Mouse (Mus musculus): Measurements from ENCODE around the gene Tnfrsf18.

Gene Tnfrsf18

DNA sequence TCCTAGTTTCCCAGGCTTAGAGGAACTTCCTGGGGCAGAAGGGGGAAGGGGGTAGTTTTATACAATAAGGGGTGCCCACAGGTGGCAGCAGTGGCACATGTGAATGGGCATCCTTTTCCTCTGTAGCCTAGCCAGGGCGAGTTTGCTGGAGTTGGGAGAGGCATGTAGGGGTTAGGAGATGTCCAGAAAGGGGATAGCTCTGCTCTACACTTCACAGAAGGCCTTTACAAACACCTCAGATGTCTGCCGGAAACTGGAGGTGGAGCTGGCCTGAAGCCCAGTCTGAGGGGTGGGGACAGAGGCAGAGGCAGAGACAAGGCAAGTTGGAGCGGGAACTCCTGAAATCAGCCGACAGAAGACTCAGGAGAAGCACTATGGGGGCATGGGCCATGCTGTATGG lies at the start of gene Tnfrsf18:
Tnfrsf18 (plus strand) TSS at position 152 of the 400 bp plus-strand sequence.
- DNase-seq, result peak; percentile 30

DNA sequence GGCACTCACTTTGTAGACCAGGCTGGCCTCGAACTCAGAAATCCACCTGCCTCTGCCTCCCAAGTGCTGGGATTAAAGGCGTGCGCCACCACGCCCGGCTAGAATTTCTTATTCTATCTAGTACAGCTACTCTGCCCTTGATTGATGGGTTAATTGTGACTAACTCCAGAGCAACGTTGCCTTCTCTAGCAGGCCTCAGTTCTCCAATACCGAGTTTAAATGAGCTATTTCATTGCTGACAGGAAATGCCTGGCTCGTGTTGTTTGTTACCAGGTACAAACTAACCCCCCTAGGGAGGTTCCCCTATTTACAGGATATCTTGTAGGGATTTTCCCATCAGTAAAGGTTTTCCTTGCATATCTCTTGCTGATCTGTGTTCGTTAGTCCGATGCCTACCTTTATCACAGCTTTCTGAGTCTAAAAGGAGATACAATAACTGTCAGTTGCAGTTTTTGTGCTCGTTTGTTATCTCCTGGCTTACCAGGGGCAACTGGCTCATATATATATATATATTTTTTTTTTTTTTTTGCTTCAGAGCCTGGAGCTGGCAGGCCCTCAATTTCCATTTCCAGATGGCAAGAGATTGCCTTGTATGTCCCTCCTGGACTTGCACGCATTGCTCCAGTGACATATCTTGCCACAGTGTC lies 44.4 kb upstream of the Tnfrsf18 start:
- no peak for DNase-seq

GRCm38 (mm10) chr4:155983788-155984187 lies 42.2 kb upstream of the Tnfrsf18 start:
- DNase-seq, result no peak

DNA sequence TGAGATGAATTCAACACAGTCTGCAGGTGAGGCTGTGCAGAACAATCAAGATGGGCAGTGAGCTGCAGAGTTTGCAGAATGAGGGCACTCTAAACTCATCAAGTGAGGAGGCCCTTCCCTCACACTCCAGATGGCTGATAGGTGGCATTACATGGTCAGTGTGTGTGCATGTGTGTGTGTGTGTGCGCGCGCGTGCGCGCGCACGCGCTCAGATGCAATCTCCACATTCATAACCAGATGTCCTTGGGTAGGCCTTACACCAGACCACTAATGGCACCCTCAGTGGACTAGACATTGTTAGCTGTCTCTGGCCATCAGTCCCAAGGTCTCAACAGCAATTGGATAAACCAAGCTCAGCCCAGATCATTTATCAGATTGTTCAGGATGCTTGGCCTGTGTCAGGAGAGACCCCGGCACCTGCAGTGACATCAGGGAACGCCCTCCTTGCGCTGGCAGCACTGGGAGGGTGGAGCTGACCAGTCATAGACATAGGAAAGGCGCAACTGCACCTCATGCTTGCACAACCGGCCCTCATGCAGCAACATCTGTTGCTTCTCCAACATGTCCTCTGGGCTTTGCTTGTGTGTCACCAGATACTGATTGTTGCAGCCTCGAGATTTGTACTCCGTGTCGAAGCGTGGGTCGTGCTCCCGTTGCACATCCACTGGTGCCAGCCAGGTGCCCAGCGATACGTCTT lies 34.6 kb upstream of the Tnfrsf18 start:
- peak; percentile 11 for DNase-seq

GRCm38 (mm10) chr4:155991908-155992230 lies 34.1 kb upstream of the Tnfrsf18 start:
- DNase-seq, result peak; percentile 61

GRCm38 (mm10) chr4:155992241-155992905 lies 33.6 kb upstream of the Tnfrsf18 start, which contains the start of the genes B3galt6 and Sdf4:
TSS of gene B3galt6 (minus strand) at chr4:155992649.
TSS of gene Sdf4 (plus strand) at chr4:155992872.
- DNase-seq, result peak; percentile 89

GRCm38 (mm10) chr4:155992906-155993547 lies 32.9 kb upstream of the Tnfrsf18 start:
- DNase-seq, result peak; percentile 96

GRCm38 (mm10) chr4:155993606-155994005 lies 32.4 kb upstream of the Tnfrsf18 start:
- DNase-seq, result no peak

GRCm38 (mm10) chr4:156004109-156004508 lies 21.9 kb upstream of the Tnfrsf18 start:
- no peak for DNase-seq

DNA sequence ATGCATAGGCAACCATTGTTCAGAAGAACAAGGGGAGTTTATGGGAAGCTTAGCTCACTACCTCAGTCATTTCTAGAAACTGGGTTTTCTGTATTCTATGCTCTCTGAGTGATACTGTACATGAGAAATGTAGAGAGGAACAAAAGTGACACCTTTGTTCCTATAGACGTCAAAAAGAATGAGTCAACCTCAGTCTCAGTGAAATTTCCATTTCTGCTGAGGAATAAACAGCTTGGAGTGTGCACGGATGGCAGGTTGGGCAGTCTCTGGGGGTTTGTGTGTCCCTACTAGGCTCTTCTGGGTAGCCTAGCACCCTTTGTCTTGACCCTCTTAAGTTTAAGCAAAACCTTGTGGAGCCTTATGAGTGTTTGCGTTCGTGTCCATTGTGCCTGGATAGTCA lies 17.6 kb upstream of the Tnfrsf18 start:
- DNase-seq, result no peak

DNA sequence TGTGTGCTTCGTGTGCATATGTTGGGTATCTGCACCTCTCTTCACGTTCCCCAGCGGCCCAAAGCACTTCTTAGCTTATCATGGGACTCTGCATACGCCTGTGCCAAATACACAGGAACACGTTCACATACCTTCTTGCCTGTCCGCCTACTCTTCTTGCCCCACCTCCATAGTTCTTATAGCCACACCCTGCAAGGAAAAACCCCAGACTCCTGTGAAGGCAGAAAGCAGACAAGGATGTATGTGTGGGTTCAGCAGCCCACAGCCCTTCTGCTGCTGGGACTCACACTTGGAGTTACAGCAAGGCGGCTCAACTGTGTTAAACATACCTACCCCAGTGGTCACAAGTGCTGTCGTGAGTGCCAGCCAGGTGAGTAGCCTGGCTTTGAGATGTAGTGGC lies 12.3 kb upstream of the Tnfrsf18 start, which contains the start of gene Tnfrsf4:
Tnfrsf4 (plus strand) TSS at position 207 of the 400 bp plus-strand sequence.
- peak; percentile 23 for DNase-seq

GRCm38 (mm10) chr4:156014436-156014835 lies 11.5 kb upstream of the Tnfrsf18 start:
- no peak for DNase-seq

DNA sequence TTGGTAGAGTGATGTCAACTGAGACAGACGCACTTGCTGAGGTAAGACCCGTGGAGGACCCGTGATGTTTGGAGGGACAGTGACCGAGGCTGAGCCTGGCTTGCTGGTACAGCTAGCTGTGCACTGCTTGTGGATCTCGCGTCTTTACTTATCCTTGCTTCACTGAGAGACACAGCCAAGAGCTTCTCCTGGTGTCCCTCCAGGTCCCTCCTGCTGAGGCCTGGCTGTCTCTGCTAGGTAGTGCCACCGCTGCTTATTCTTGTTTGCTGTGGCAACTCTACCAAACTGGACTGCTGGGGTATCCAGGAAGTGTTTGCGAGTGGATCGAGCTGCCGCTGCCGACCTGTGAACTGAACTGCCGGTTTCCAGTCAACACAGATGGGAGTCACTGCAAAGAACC lies 6.2 kb upstream of the Tnfrsf18 start:
- DNase-seq, result no peak

DNA sequence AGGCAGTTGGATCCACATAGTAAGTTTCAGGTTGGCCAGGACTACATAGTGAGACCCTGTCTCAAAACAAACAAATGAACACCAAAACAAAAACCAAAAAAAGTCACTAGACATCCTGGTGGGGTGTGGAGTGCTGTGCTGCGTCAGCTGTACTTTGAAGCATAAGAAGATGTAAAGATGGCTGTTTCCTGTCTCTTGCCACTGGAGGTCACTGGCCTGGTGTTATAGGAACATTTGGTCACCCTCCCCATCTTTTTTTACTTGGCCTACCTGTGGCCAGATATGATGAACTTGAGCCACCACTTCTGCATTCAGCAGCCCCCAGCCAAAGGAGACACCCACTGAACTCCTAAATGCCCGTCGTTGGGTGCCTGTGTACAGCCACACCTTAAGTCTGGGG lies 4.6 kb upstream of the Tnfrsf18 start:
- DNase-seq, result no peak

- no peak for DNase-seq
These were observed 4.0 kb upstream of the Tnfrsf18 start for GRCm38 (mm10) chr4:156021942-156022419.

- DNase-seq, result no peak
These were observed 2.4 kb upstream of the Tnfrsf18 start for GRCm38 (mm10) chr4:156023520-156023919.

DNA sequence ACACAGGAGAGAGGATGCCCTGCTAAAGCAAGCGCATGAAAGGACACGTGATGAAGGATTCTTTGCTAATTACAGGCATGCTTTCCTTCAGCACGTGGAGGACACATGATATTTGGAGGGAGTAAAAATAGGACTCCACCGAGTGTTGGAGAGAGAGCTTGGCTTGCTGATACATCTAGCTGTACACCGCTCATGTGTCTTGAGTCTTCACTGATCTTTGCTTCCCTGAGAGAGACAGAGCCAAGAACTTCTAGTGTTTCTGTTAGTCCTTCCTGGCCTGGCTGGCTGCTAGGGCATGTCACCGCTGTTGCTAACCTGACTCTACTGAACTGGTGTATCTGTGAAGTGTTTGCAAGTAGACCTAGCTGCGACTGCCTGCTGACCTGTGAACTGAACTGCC lies 1.8 kb upstream of the Tnfrsf18 start:
- DNase-seq, result no peak

GRCm38 (mm10) chr4:156028580-156028979 lies 2.6 kb downstream of the Tnfrsf18 start:
- no peak for DNase-seq

DNA sequence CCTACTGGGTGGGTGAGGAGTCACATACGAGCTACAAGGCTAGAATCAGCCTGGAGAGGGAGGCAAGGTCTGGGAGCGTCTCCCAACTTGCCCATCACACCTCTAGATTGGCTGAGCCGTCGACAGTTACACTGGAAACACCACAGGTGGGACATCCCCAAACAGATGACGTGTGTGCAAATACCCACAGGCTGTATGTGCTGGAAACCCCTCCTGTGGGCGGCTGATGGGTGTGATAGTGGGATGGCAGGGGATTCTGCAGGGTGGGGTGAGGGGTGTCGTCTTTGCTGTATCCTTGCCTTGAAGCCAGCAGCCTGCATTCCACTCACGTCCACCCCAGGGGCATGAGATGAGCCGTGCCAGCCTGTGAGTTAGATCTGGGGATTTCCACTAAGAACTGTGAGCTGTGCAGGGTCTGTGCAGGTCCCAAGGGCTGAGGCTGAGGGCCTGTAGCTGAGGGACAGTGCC lies 4.7 kb downstream of the Tnfrsf18 start:
- DNase-seq, result no peak

DNA sequence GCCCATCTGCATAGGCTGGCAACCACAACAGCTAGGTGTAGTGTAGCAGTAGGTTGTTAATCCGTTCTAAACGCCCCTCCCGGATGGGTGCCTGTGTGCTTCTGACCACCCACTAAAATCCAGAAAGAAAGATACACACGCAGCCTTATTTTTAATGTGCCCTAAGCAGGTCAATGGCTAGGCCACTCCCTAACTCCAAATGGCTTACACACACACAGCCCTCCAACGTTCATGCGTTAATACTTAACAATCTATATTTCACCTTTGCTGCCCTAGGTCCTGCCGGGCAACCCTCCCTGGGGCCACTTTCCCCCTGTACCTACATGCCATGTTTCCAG lies 5.3 kb downstream of the Tnfrsf18 start:
- DNase-seq, result no peak

- peak; percentile 87 for DNase-seq
These were observed 5.8 kb downstream of the Tnfrsf18 start for GRCm38 (mm10) chr4:156031593-156032391.

DNA sequence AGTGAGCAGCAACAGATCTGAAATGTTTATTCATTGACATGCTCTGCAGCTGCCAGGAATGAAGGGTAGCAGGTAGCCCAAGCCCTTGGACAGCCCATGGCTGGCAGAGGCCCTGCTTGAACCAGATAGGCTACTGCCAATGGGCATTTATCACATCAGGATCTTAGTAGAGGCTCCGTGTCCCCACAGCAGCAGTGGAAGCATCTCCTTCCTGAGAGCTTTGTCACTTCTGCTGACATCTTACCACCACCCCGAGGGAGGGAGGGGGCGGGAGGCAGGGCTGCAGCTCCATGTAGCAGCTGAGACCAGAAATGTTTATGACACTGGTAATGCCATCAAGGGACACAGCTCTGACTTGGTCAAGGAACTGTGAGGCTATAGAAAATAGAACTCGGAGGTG lies 6.9 kb downstream of the Tnfrsf18 start:
- no peak for DNase-seq

Measured in layer of hippocampus, adult 9-11 months (tissue).